Mouse (Mus musculus): ENCODE results near the gene Tmem170b.
"Not testable (repeated sequence)": the region's sequence is repeated elsewhere in the genome, so short reads cannot be mapped to it uniquely, and the experiment has no call there.

The Tmem170b gene

DNA sequence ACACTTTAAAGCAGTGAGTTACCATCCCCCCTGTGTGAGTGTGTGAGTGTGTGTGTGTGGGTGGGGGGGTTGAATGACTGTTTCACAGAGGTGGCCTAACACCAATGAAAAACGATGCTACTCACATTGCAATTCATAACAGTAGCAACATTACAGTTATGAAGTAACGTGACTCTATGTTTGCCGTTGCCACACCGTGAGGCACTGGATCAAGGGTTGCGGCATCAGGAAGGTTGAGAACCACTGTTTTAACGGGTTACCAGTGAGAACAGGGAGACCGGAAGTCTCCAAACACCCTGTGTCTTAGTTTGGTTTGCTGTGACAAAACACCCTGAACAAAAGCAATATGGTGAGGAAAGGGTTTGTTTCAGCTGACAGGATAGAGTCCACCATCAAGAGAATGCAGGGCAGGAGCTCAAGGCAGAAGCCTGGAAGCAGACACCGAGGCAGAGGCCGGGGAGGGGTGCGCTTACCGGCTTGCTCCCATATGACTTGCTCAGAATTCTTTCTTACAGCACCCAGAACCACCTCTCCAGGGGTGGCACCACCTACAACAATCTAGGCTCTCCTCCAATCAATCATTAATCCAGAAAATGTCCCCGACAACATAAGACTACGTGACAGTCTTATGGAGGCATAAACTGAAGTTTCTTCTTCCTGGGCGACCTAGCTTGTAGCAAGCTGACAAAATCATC lies 57.9 kb downstream of the Tmem170b start:
- CTCF ChIA-PET, result no interaction called here

DNA sequence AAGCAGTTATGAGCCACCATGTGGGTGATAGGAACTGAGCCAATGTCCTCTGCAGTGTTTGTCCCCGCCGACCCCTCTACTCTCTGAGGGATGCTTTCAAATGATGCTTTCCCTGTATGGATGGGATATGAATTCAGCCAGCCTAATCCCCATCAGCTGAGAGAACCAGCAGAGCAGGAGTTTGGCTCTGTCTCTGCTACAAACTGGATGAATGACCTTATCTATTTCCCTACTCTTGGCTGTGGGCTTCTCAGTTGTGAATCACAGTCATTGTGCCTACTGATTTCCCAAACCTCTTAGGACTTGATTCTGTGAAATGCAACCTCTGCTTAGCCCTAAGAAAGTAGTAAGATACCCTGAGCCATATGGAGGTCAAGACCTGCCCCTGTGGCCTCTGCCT lies 64.2 kb downstream of the Tmem170b start:
- CTCF ChIA-PET, result interaction anchor here (0.6 kb wide), 1 partner anchor 579 kb away, joined by 9 read pairs; no protein-coding TSS in a partner anchor

GRCm38 (mm10) chr13:41670386-41671130 lies 64.9 kb downstream of the Tmem170b start:
- CTCF ChIA-PET, result no interaction called here

DNA sequence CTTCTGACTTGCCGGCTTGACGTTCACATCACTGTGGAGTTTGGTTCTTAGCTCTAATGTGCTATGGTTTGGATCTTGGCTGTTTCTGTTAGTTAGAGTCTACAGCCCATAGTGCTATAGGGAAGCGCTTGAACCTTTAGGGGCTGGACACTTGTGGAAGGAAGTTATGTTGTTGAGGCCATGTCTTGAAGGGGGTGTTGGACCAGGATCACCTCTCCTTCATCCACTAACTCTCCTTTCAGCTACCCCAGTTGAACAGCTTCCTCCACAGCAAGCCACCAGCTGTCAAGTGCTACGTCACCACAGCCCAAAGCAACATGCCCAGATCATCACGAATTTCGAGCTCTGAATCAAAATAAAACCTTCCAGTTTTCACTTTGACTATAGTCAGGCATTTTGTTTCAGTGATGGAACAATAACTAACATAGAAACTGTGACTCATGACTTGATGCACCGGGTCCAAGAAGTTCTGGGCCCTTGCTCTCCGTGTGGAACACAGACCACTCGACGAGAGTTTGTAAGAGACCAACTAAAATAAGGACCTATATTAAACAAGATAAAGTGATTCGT lies 65.5 kb downstream of the Tmem170b start:
- CTCF ChIA-PET, result no interaction called here

GRCm38 (mm10) chr13:41672904-41673303 lies 67.2 kb downstream of the Tmem170b start:
- CTCF ChIA-PET, result not testable (repeated sequence)

GRCm38 (mm10) chr13:41673541-41673940 lies 67.8 kb downstream of the Tmem170b start:
- CTCF ChIA-PET, result no interaction called here

DNA sequence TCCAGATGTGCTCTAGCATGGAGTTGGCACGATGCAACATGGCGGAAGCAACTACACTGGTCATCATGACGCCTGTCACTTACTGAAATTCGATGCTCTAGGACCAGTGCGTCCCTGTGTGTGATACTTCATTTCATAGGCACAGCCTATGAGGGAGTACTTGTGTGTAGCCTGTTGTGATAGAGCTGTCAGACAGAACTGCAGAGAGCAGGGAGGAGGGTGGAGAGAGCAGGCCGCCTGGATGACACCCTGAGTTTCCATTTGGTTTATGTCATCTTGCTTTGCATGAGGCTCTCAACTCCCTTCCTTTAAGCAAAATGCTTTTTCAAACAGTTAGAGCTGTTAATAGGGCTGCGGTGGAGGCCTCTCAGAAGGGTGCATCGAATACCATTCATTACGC lies 68.9 kb downstream of the Tmem170b start:
- CTCF ChIA-PET, result not testable (repeated sequence)

GRCm38 (mm10) chr13:41675498-41675897 lies 69.8 kb downstream of the Tmem170b start:
- CTCF ChIA-PET, result no interaction called here

DNA sequence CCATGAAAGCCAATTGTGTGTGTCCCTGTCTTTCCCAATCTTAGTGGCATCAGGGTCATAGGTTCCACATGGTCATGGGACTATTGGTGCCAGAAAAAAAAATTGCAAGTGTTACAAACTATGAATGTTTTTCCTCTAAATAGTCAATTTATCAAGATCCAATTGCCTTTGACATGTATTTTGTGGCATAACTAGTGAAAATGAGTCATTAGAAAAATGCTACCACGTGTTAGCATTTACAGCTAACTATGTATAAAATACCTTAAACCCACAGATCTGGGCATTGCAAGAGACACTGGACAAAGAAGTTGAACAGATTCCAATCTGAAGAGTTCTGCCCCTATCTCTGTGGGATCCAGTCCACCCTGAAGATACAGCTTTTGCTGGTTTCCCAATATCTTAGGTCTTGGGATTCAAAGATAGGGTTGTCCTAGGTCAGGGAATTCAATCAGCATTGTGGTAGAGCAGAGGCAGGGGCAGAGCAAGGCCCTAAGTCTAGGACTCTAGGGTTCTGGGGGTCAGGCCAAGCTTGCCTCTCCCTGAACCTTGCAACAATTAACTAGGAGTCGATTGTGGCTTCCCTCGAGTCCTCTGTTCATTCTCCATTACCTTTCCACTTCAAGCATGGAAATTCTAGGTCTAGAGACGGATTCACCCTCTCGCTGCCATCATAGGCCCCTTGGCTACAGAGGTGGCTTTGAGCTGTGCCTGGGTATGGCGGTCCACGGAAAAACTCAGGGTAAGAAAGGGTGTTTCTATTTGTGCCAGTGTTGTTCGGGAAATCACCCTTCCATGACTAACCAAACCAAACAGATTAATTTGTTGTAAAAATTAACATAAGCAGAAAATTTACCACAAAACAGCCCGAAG lies 70.5 kb downstream of the Tmem170b start:
- CTCF ChIA-PET, result no interaction called here

DNA sequence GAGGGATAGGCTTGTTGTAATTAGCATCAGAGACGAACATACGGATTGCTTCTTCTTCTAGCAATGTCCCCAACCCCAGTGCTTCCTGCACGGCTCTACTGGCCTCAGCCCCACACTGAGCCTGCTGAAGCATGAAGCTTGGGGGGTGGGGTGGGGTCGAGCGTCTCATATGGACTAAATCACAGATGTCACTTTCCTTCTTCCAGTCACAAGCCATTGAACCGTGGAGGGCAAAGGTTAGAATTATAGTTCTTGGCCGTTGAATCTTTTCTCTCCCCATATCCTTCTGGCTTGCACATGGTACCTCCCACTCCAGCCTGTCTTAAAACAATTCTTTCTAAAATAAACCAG lies 71.1 kb downstream of the Tmem170b start:
- CTCF ChIA-PET, result no interaction called here

DNA sequence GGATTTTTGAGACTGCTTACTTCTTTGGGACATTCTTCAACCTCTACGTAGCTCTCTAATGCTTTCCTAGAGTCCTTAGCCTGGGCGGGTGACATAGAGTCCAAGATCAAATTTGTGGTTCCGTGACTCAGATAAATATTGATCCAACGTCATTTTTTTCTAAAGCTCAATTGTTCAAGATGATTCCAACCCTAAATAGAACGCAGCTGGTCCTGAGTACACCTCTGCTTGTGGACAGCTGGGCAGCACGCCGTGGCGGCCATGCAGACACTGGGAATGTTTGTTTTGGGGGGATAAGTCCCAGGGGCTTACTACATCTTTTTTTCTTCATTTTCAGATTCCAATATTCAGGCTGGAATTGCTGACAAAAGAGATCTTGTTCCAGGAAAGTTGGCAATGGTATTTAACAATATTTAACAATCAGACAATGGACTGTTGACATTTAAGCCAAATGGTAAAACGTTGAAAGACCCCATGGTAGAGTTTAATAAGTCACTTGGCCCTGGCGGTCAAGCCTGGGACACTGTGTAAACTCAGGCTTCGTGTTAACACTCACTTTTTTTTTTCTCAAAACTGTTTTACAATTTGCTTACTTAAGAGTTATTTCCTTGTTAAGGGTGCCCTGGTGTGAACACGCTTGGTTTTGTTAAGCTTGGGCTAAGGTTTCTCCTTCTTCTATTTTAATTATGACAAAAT lies 75.3 kb downstream of the Tmem170b start:
- CTCF ChIA-PET, result no interaction called here

- CTCF ChIA-PET, result no interaction called here
These were observed 76.8 kb downstream of the Tmem170b start for GRCm38 (mm10) chr13:41682341-41683119.

DNA sequence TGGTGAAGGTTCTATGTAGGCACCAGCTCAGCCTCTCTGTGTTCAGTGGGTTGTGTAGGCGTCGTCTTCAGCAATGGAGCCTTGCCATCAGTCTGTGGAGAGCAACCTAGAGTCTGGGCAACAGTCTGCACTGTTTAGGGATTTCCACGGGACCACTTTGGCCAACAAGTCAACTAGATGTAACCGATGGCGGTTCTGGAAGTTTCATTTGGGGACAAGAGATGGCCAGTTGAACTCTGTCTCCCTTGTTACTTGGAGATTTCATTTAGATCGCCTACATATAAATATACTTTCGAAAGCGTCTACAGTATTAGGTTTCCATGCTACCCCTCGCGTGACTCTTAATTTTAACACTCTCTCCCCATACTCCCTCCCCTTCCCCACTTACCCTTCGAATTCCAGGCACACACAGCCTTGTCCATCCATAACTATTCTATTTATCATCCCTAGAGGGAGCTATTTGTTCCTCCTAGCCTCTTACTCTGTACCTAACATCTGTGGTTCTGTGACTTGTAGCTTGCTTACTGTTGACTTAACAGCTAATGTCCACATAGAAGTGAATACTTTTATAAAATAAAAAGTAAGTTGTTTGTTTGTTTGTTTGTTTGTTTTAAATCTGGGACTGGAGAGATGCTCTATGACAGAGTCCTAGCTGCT lies 77.8 kb downstream of the Tmem170b start:
- CTCF ChIA-PET, result interaction anchor here (0.6 kb wide), 1 partner anchor 1465 kb away, joined by 6 read pairs; no protein-coding TSS in a partner anchor

DNA sequence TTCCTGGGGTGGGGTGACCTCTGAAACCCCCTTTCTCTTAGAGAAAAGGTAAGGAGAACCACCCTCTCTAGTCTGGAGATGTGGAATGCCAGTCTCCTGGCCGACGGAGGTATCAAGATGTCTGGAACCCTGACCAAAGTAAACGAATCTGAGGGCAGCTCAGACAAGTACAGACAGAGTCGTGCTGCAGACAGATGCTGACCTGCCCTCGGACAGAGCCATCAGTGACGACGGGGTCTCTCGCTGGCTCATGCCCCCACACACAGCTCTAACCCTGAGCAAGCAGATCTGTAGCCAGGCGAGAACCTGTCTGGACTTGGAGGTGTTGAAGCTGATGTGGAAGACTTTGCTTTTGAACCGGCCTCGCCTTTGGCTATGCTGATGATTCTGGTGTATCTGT lies 79.8 kb downstream of the Tmem170b start:
- CTCF ChIA-PET, result no interaction called here

DNA sequence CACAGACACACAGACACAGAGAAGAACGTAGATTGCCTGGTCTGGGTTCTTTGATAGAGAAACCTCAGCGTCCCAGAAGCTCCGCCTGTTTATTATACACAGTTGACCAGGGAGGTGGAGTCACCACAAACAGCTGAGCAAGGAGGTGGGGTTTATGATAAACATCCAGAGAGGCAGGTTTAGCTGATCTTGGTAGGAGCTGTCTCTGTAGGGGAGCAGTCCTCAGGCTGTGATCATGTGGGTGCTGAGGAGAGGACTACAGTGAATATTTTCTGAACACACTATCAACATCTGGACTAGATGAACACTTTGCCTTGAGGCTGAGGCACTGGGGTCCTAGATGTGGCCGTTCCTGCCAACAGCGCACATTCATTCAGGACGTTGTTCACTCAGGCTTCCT lies 83.3 kb downstream of the Tmem170b start:
- CTCF ChIA-PET, result no interaction called here

- CTCF ChIA-PET, result no interaction called here
These were observed 83.9 kb downstream of the Tmem170b start for GRCm38 (mm10) chr13:41689598-41690045.

All from spleen, embryonic (tissue).